Mouse (Mus musculus) CH12.LX (cell line): ENCODE measurements around the gene Cenpu. TPM values are rescaled to one million over a fixed set of nuclear protein-coding genes. Genes with fewer than 3 reads are reported as not detected.

Source experiments
- DNase-seq: peaks from one replicate; pipeline ENCODE4 v3.0.0-alpha.2; 2013; ENCODE audit errors: extremely low read depth
- H3K27ac ChIP-seq: 2 replicates; pipeline ENCODE4 v1.5.1; 2012; ENCODE audit warnings: low read depth, mild to moderate bottlenecking, control low read depth, moderate library complexity; ENCODE audit not compliant: insufficient read depth
- H3K27me3 ChIP-seq: replicated peaks from 2 replicates; pipeline ENCODE3; 2012; ENCODE audit warnings: inconsistent platforms
- H3K36me3 ChIP-seq, 2 experiments: replicated peaks in 1 of 2; 2 replicates each; pipeline versions ENCODE3 to v1.6.1; 2012; ENCODE audit warnings: inconsistent platforms in 1 of 2, low read length in 1 of 2, mild to moderate bottlenecking in 1 of 2, mixed read lengths in 1 of 2, moderate library complexity in 1 of 2; ENCODE audit not compliant: control insufficient read depth in 1 of 2, insufficient read depth in 1 of 2
- H3K4me1 ChIP-seq, 2 experiments: 2 replicates each; pipeline ENCODE4 v1.6.1; 2012; ENCODE audit warnings: inconsistent platforms in 1 of 2, moderate library complexity in 1 of 2; ENCODE audit not compliant: insufficient read depth in 2 of 2, control insufficient read depth in 1 of 2
- H3K4me2 ChIP-seq: 2 replicates; pipeline ENCODE4 v1.6.1; 2012; ENCODE audit warnings: low read depth, mild to moderate bottlenecking, control low read depth; ENCODE audit not compliant: poor library complexity, insufficient read depth, severe bottlenecking
- H3K4me3 ChIP-seq, 3 experiments: fragments of 150-350 bp in 1 of 3; sonication (generic) in 1 of 3; replicated peaks in 1 of 3; 2 replicates each; pipeline versions ENCODE3 to v1.5.1; 2011 to 2012; ENCODE audit warnings: low read depth in 2 of 3, low read length in 2 of 3, mild to moderate bottlenecking in 2 of 3, moderate library complexity in 2 of 3, control low read depth in 1 of 3, improper control_type of control experiment in 1 of 3, inconsistent platforms in 1 of 3, mixed read lengths in 1 of 3; ENCODE audit not compliant: poor library complexity in 1 of 3
- H3K79me2 ChIP-seq: replicated peaks from 2 replicates; pipeline ENCODE4 v1.6.1; 2012; ENCODE audit warnings: mild to moderate bottlenecking, moderate library complexity; ENCODE audit not compliant: control insufficient read depth, poor library complexity, insufficient read depth, severe bottlenecking; ENCODE audit errors: extremely low read depth
- H3K9ac ChIP-seq: 2 replicates; pipeline ENCODE4 v1.6.1; 2012; ENCODE audit warnings: low read depth, mild to moderate bottlenecking, control low read depth, moderate library complexity; ENCODE audit not compliant: insufficient read depth
- H3K9me3 ChIP-seq: replicated peaks from 2 replicates; pipeline ENCODE3; 2012; ENCODE audit warnings: low read length, inconsistent platforms, mixed read lengths
- CHD1 ChIP-seq: IDR thresholded peaks from 2 replicates; pipeline ENCODE4 v1.6.1; 2012; ENCODE audit warnings: low read depth, low read length, improper control_type of control experiment, inconsistent platforms
- ETS1 ChIP-seq: conservative IDR thresholded peaks from 2 replicates; pipeline ENCODE4 v1.6.1; 2012; ENCODE audit warnings: low read depth, mild to moderate bottlenecking, inconsistent platforms, low read length, improper control_type of control experiment, moderate library complexity
- GABPA ChIP-seq: IDR thresholded peaks from 2 replicates; pipeline ENCODE4 v1.6.1; 2012; ENCODE audit warnings: low read depth, low read length, improper control_type of control experiment, inconsistent platforms; ENCODE audit not compliant: insufficient replicate concordance
- IRF4 ChIP-seq: IDR thresholded peaks from 2 replicates; pipeline ENCODE4 v1.6.1; 2014; ENCODE audit warnings: low read depth, mild to moderate bottlenecking, inconsistent platforms, low read length, improper control_type of control experiment
- KAT2A ChIP-seq: IDR thresholded peaks from 2 replicates; pipeline ENCODE4 v1.6.1; 2012; ENCODE audit warnings: low read length, improper control_type of control experiment, inconsistent platforms; ENCODE audit not compliant: insufficient replicate concordance
- MAFK ChIP-seq: IDR thresholded peaks from 2 replicates; pipeline ENCODE4 v1.6.1; 2011; ENCODE audit warnings: low read length, improper control_type of control experiment; ENCODE audit not compliant: insufficient replicate concordance
- MEF2A ChIP-seq: IDR thresholded peaks from 2 replicates; pipeline ENCODE4 v1.6.1; 2014; ENCODE audit warnings: low read depth, mild to moderate bottlenecking, inconsistent platforms, low read length, improper control_type of control experiment, borderline replicate concordance
- MYC ChIP-seq: IDR thresholded peaks from 2 replicates; pipeline ENCODE4 v1.6.1; 2011; ENCODE audit warnings: low read depth, mild to moderate bottlenecking, improper control_type of control experiment, low read length
- NELFE ChIP-seq: IDR thresholded peaks from 2 replicates; pipeline ENCODE4 v1.6.1; 2011; ENCODE audit warnings: low read depth, low read length, improper control_type of control experiment
- NRF1 ChIP-seq: IDR thresholded peaks from 2 replicates; pipeline ENCODE4 v1.6.1; 2014; ENCODE audit warnings: low read depth, mild to moderate bottlenecking, inconsistent platforms, low read length, improper control_type of control experiment, moderate library complexity
- PAX5 ChIP-seq: IDR thresholded peaks from 2 replicates; pipeline ENCODE4 v1.6.1; 2012; ENCODE audit warnings: low read length, inconsistent platforms, mixed read lengths
- RAD21 ChIP-seq: IDR thresholded peaks from 2 replicates; pipeline ENCODE4 v1.6.1; 2011; ENCODE audit warnings: low read depth, mild to moderate bottlenecking, low read length, improper control_type of control experiment, moderate library complexity
- RCOR1 ChIP-seq: conservative IDR thresholded peaks from 2 replicates; pipeline ENCODE4 v1.6.1; 2012; ENCODE audit warnings: low read depth, mild to moderate bottlenecking, inconsistent platforms, low read length, improper control_type of control experiment
- SIN3A ChIP-seq: IDR thresholded peaks from 2 replicates; pipeline ENCODE4 v1.6.1; 2012; ENCODE audit warnings: low read length, improper control_type of control experiment, inconsistent platforms
- TBP ChIP-seq: conservative IDR thresholded peaks from 2 replicates; pipeline ENCODE4 v1.6.1; 2011; ENCODE audit warnings: low read depth, low read length, improper control_type of control experiment
- TCF12 ChIP-seq: IDR thresholded peaks from 2 replicates; pipeline ENCODE4 v1.6.1; 2014; ENCODE audit warnings: low read depth, mild to moderate bottlenecking, inconsistent platforms, low read length, improper control_type of control experiment
- UBTF ChIP-seq: IDR thresholded peaks from 2 replicates; pipeline ENCODE4 v1.6.1; 2012; ENCODE audit warnings: low read depth, mild to moderate bottlenecking, inconsistent platforms, low read length, improper control_type of control experiment, moderate library complexity
- ZC3H11A ChIP-seq: IDR thresholded peaks from 2 replicates; pipeline ENCODE4 v1.6.1; 2012; ENCODE audit warnings: low read depth, mild to moderate bottlenecking, inconsistent platforms, low read length, improper control_type of control experiment
- dilution Hi-C: fragments of 300-500 bp; cut with MboI; formaldehyde crosslinking; loops from 2 replicates; pipeline ENCODE4 v1.14.3; 2020; ENCODE audit warnings: low sequenced_read_pairs; ENCODE audit not compliant: extremely low pct_unique_long_range_greater_than_20kb, extremely low pct_ligation_motif_present
- in situ Hi-C: fragments of 300-500 bp; cut with MboI; formaldehyde crosslinking; loops from 3 replicates; pipeline ENCODE4 v1.14.3; 2019; ENCODE audit warnings: low sequenced_read_pairs, low pct_ligation_motif_present, low pct_unique_long_range_greater_than_20kb, mixed read lengths
- polyA plus RNA-seq: library from polyadenylated mRNA; unstranded; fragments of >175 nt; gene quantifications from 2 replicates; pipeline ENCODE4 v1.2.1, GENCODE M21; 2012; ENCODE audit warnings: low read depth; ENCODE audit not compliant: insufficient read length
- total RNA-seq, 2 experiments: library from RNA; depleted of rRNA; stranded (reverse); fragments of 300-350 nt in 1 of 2; fragments of >200 nt in 1 of 2; gene quantifications; 2 replicates each; pipeline ENCODE4 v1.2.3; 2012 to 2014

The Cenpu gene
- total and polyA plus RNA-seq, 3 experiments, result 7.8 to 27.7 (median 26.8) TPM

DNA sequence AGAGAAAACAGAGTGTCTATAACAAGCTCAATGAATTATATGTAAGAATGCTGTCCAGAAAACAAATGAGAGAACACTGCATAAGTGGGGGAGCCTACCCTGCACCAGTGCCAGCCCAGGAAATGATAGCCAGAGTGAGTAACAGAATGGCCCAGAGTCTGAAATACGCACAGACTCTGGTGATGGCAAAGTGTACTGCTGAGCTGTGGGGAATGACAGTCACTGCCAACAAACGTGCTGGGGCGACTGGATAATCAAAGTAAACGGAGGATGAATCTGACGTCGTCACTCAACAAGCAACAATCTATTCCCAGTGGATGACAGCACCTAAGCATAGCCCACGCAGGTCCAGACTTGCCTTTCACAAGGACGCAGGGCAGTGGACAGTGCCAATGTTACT, 41.2 kb downstream of the Cenpu start:
- Histone ChIP-seq H3K9me3 (no peaks in the 10 kb centered on the region), H3K36me3 (peaks cover 21 to 49% of the 10 kb centered on the region in 2 experiments), H3K27ac (no peak overlapping the region), H3K4me2 (no peak overlapping the region), H3K4me1 (peaks cover 13 to 20% of the 10 kb centered on the region in 2 experiments), H3K79me2 (no peaks in the 10 kb centered on the region), H3K4me3 (no peak overlapping the region), H3K9ac (no peak overlapping the region), H3K27me3 (no peaks in the 10 kb centered on the region)
- DNase-seq, result no peak
- in situ Hi-C loops (no loop called here), dilution Hi-C loops (no loop called here)
- no peak for TF ChIP-seq RAD21
- no peak for TF ChIP-seq TBP
- TF ChIP-seq KAT2A, result no peak
- TF ChIP-seq TCF12, result no peak
- no peak for TF ChIP-seq ETS1
- no peak for TF ChIP-seq MEF2A
- TF ChIP-seq ZC3H11A, result no peak
- no peak for TF ChIP-seq NRF1
- TF ChIP-seq CHD1, result no peak
- no peak for TF ChIP-seq SIN3A
- no peak for TF ChIP-seq PAX5
- TF ChIP-seq GABPA, result no peak
- TF ChIP-seq MAFK, result no peak
- no peak for TF ChIP-seq MYC
- TF ChIP-seq IRF4, result no peak
- TF ChIP-seq NELFE, result no peak

DNA sequence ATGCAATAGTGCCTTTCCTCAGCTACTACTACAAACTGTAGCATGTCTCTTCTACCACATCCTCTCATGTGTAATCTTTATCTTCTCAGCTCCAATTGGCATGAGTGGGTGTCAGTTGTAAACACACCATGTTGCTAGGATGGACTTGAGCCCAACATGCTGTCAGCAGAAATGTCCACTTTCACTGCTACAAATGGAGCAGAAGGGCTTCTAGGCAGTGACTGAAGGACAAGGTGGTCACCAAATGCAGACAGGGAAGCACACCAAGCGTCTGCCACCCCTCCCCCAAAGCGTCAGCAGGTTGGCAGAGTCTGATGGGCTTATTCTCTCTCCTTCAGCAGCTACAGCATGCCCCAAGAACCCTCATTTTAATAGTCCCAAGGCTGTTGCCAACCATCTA, 41.9 kb downstream of the Cenpu start:
- TF ChIP-seq NELFE, result no peak
- no peak for TF ChIP-seq TCF12
- TF ChIP-seq UBTF, result no peak
- TF ChIP-seq NRF1, result no peak
- no peak for TF ChIP-seq ETS1
- TF ChIP-seq RCOR1, result no peak
- TF ChIP-seq KAT2A, result no peak
- no peak for TF ChIP-seq MYC
- TF ChIP-seq, all 38 proteins: peak for 0
- H3K36me3 ChIP-seq, result peaks cover 25 to 53% of the 10 kb centered on the region in 2 experiments
- H3K27me3 ChIP-seq, result no peaks in the 10 kb centered on the region
- in situ Hi-C loops, result no loop called here
- no peaks in the 10 kb centered on the region for H3K79me2 ChIP-seq
- no peak overlapping the region for H3K27ac ChIP-seq
- H3K9me3 ChIP-seq, result no peaks in the 10 kb centered on the region
- DNase-seq, result no peak
- H3K4me2 ChIP-seq, result no peak overlapping the region
- no peak overlapping the region for H3K9ac ChIP-seq
- H3K4me3 ChIP-seq, result no peak overlapping the region
- dilution Hi-C loops, result no loop called here
- H3K4me1 ChIP-seq, result peaks cover 13 to 20% of the 10 kb centered on the region in 2 experiments
